Mouse (Mus musculus): Measurements from ENCODE around the gene Maff.

DNA sequence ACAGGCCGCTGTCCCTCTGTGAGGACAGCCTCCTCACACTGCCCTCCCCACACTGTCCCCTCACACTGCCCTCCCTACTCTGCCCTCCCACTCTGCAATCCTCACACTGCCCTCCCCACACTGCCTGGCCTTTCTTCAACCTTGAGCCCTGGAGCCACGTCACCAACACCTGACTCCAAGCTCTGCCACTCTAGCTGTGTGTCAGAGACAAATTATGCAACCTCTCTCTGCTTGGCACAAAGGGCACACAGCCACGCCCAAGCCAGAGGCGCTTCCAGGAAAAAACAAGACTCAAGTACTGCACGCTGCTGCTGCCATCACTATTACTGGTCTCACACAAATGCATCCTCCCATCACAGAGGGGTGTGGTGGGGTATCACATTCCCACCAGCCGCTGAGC, 44.0 kb downstream of the Maff start:
- TF ChIP-seq CTCF (IDR thresholded peaks at IDR 0.05; ENCODE audit: insufficient read depth, low read depth, low read length): no peak
- TF ChIP-seq POLR2A (IDR thresholded peaks at IDR 0.05; ENCODE audit: insufficient read depth, low read depth, low read length): no peak

All from olfactory bulb, adult 2 months (tissue).